Mouse (Mus musculus) MEL (cell line): Measurements from ENCODE around the gene Slc1a5. TPM values are rescaled to one million over a fixed set of nuclear protein-coding genes. Genes with fewer than 3 reads are reported as not detected.

ENCODE experiments used
- DNase-seq: peaks from one replicate; pipeline ENCODE4 v3.0.0; 2011; ENCODE audit warnings: low read depth, low spot score
- H3K27ac ChIP-seq: 2 replicates; pipeline ENCODE4 v1.5.1; 2012; ENCODE audit warnings: low read depth, mild to moderate bottlenecking, control low read depth, low read length, moderate library complexity; ENCODE audit not compliant: control insufficient read depth
- H3K27me3 ChIP-seq, 2 experiments: fragments of 150-350 bp in 1 of 2; sonication (generic) in 1 of 2; 2 replicates each; pipeline ENCODE4 v1.6.1; 2012; ENCODE audit warnings: low read length in 2 of 2, mild to moderate bottlenecking in 2 of 2, improper control_type of control experiment in 1 of 2, moderate library complexity in 1 of 2; ENCODE audit not compliant: insufficient read depth in 2 of 2, control insufficient read depth in 1 of 2
- H3K36me3 ChIP-seq, 2 experiments: 2 replicates each; pipeline ENCODE4 v1.6.1; 2012 to 2014; ENCODE audit warnings: low read length in 2 of 2, improper control_type of control experiment in 1 of 2, inconsistent platforms in 1 of 2, mild to moderate bottlenecking in 1 of 2; ENCODE audit not compliant: insufficient read depth in 2 of 2, control insufficient read depth in 1 of 2
- H3K4me1 ChIP-seq, 2 experiments: fragments of 150-350 bp in 1 of 2; sonication (generic) in 1 of 2; 2 replicates each; pipeline ENCODE4 v1.6.1; 2012; ENCODE audit warnings: low read length in 2 of 2, improper control_type of control experiment in 1 of 2, mild to moderate bottlenecking in 1 of 2; ENCODE audit not compliant: insufficient read depth in 2 of 2, control insufficient read depth in 1 of 2
- H3K4me3 ChIP-seq, 2 experiments: fragments of 150-350 bp in 1 of 2; sonication (generic) in 1 of 2; 2 replicates each; pipeline ENCODE4 v1.5.1; 2012; ENCODE audit warnings: low read depth in 2 of 2, low read length in 2 of 2, mild to moderate bottlenecking in 2 of 2, moderate library complexity in 2 of 2, control low read depth in 1 of 2, improper control_type of control experiment in 1 of 2; ENCODE audit not compliant: control insufficient read depth in 1 of 2, insufficient read depth in 1 of 2
- H3K79me2 ChIP-seq: 2 replicates; pipeline ENCODE4 v1.6.1; 2012; ENCODE audit warnings: mild to moderate bottlenecking, low read length, moderate library complexity; ENCODE audit not compliant: control insufficient read depth, poor library complexity, insufficient read depth
- H3K9ac ChIP-seq: 2 replicates; pipeline ENCODE4 v1.6.1; 2012; ENCODE audit warnings: low read depth, mild to moderate bottlenecking, control low read depth, low read length, moderate library complexity; ENCODE audit not compliant: control insufficient read depth, poor library complexity, severe bottlenecking
- H3K9me3 ChIP-seq: fragments of 150-350 bp; sonication (generic); replicated peaks from 2 replicates; pipeline ENCODE4 v1.6.1; 2012; ENCODE audit warnings: mild to moderate bottlenecking, low read length, improper control_type of control experiment, moderate library complexity; ENCODE audit not compliant: insufficient read depth
- BHLHE40 ChIP-seq: IDR thresholded peaks from 2 replicates; pipeline ENCODE4 v1.6.1; 2012; ENCODE audit warnings: low read depth, mild to moderate bottlenecking, inconsistent platforms, low read length, improper control_type of control experiment, borderline replicate concordance
- CHD2 ChIP-seq: IDR thresholded peaks from 2 replicates; pipeline ENCODE4 v1.6.1; 2011; ENCODE audit warnings: low read length, improper control_type of control experiment
- E2F4 ChIP-seq: IDR thresholded peaks from 2 replicates; pipeline ENCODE4 v1.6.1; 2011; ENCODE audit warnings: low read depth, low read length, improper control_type of control experiment, borderline replicate concordance
- EP300 ChIP-seq, 2 experiments: IDR thresholded peaks; 2 replicates each; pipeline ENCODE4 v1.6.1; 2011; ENCODE audit warnings: improper control_type of control experiment in 2 of 2, low read length in 2 of 2, low read depth in 1 of 2, mild to moderate bottlenecking in 1 of 2
- GABPA ChIP-seq: IDR thresholded peaks from 2 replicates; pipeline ENCODE4 v1.6.1; 2012; ENCODE audit warnings: low read depth, mild to moderate bottlenecking, inconsistent platforms, low read length, improper control_type of control experiment, moderate library complexity
- GATA1 ChIP-seq: IDR thresholded peaks from 2 replicates; pipeline ENCODE4 v1.6.1; 2011; ENCODE audit warnings: low read depth, low read length, improper control_type of control experiment
- JUND ChIP-seq: IDR thresholded peaks from 2 replicates; pipeline ENCODE4 v1.6.1; 2011; ENCODE audit warnings: low read depth, mild to moderate bottlenecking, improper control_type of control experiment, low read length
- KAT2A ChIP-seq: conservative IDR thresholded peaks from 2 replicates; pipeline ENCODE4 v1.6.1; 2012; ENCODE audit warnings: low read depth, low read length, improper control_type of control experiment, inconsistent platforms
- MAFK ChIP-seq: IDR thresholded peaks from 2 replicates; pipeline ENCODE4 v1.6.1; 2011; ENCODE audit warnings: low read depth, mild to moderate bottlenecking, low read length, improper control_type of control experiment, borderline replicate concordance
- MAZ ChIP-seq: IDR thresholded peaks from 2 replicates; pipeline ENCODE4 v1.6.1; 2012; ENCODE audit warnings: low read depth, mild to moderate bottlenecking, inconsistent platforms, low read length, improper control_type of control experiment
- MEF2A ChIP-seq: IDR thresholded peaks from 2 replicates; pipeline ENCODE4 v1.6.1; 2014; ENCODE audit warnings: low read depth, mild to moderate bottlenecking, inconsistent platforms, low read length, improper control_type of control experiment; ENCODE audit not compliant: poor library complexity, insufficient replicate concordance, severe bottlenecking; ENCODE audit errors: extremely low read depth
- MXI1 ChIP-seq: IDR thresholded peaks from 2 replicates; pipeline ENCODE4 v1.6.1; 2011; ENCODE audit warnings: mild to moderate bottlenecking, low read depth, low read length, improper control_type of control experiment
- MYB ChIP-seq: IDR thresholded peaks from 2 replicates; pipeline ENCODE4 v1.6.1; 2011; ENCODE audit warnings: mild to moderate bottlenecking, low read depth, low read length, improper control_type of control experiment
- MYC ChIP-seq: IDR thresholded peaks from 2 replicates; pipeline ENCODE4 v1.6.1; 2011; ENCODE audit warnings: low read depth, mild to moderate bottlenecking, low read length, improper control_type of control experiment, moderate library complexity
- NELFE ChIP-seq: IDR thresholded peaks from 2 replicates; pipeline ENCODE4 v1.6.1; 2011; ENCODE audit warnings: low read depth, low read length, improper control_type of control experiment
- POLR2AphosphoS2 ChIP-seq: IDR thresholded peaks from 2 replicates; pipeline ENCODE4 v1.6.1; 2011; ENCODE audit warnings: low read length, improper control_type of control experiment
- POLR2AphosphoS5 ChIP-seq: IDR thresholded peaks from 2 replicates; pipeline ENCODE4 v1.6.1; 2012; ENCODE audit warnings: low read depth, borderline replicate concordance, mild to moderate bottlenecking, inconsistent platforms, low read length, moderate library complexity, mixed read lengths
- RAD21 ChIP-seq: IDR thresholded peaks from 2 replicates; pipeline ENCODE4 v1.6.1; 2011; ENCODE audit warnings: mild to moderate bottlenecking, low read depth, low read length, improper control_type of control experiment
- SIN3A ChIP-seq: IDR thresholded peaks from 2 replicates; pipeline ENCODE4 v1.6.1; 2012; ENCODE audit warnings: low read length, improper control_type of control experiment, inconsistent platforms
- UBTF ChIP-seq: IDR thresholded peaks from 2 replicates; pipeline ENCODE4 v1.6.1; 2012; ENCODE audit warnings: low read depth, mild to moderate bottlenecking, inconsistent platforms, low read length, improper control_type of control experiment, moderate library complexity, borderline replicate concordance; ENCODE audit not compliant: insufficient read depth
- USF1 ChIP-seq: IDR thresholded peaks from 2 replicates; pipeline ENCODE4 v1.6.1; 2014; ENCODE audit warnings: low read depth, mild to moderate bottlenecking, inconsistent platforms, low read length, improper control_type of control experiment, moderate library complexity
- USF2 ChIP-seq, 2 experiments: IDR thresholded peaks; 2 replicates each; pipeline ENCODE4 v1.6.1; 2011 to 2012; ENCODE audit warnings: improper control_type of control experiment in 2 of 2, low read length in 2 of 2, borderline replicate concordance in 1 of 2, inconsistent platforms in 1 of 2, low read depth in 1 of 2, mild to moderate bottlenecking in 1 of 2; ENCODE audit not compliant: insufficient read depth in 1 of 2
- ZC3H11A ChIP-seq: IDR thresholded peaks from 2 replicates; pipeline ENCODE4 v1.6.1; 2012; ENCODE audit warnings: low read depth, mild to moderate bottlenecking, inconsistent platforms, low read length, improper control_type of control experiment
- ZMIZ1 ChIP-seq: IDR thresholded peaks from 2 replicates; pipeline ENCODE4 v1.6.1; 2012; ENCODE audit warnings: low read depth, mild to moderate bottlenecking, inconsistent platforms, low read length, improper control_type of control experiment, moderate library complexity
- ZNF384 ChIP-seq: IDR thresholded peaks from 2 replicates; pipeline ENCODE4 v1.6.1; 2012; ENCODE audit warnings: low read depth, mild to moderate bottlenecking, inconsistent platforms, low read length, improper control_type of control experiment
- polyA plus RNA-seq, 2 experiments: library from polyadenylated mRNA; stranded (reverse) in 1 of 2; unstranded in 1 of 2; fragments of >175 nt in 1 of 2; fragments of >200 nt in 1 of 2; gene quantifications; 2 replicates each; pipeline versions ENCODE4 v1.2.1 to v1.2.4; 2012; ENCODE audit warnings: low replicate concordance in 2 of 2, low read depth in 1 of 2; ENCODE audit not compliant: insufficient read length in 2 of 2, insufficient read depth in 1 of 2, missing spikeins in 1 of 2
- total RNA-seq: library from RNA; depleted of rRNA; stranded (reverse); fragments of 300-350 nt; gene quantifications from 2 replicates; pipeline ENCODE4 v1.2.3, GENCODE M21; 2012

Gene Slc1a5
- total and polyA plus RNA-seq, 3 experiments, result 72.0 to 180 TPM; not detected in 1

GRCm38 (mm10) chr7:16731893-16732422, 49.2 kb upstream of the Slc1a5 start:
- Histone ChIP-seq H3K27ac (no peak overlapping the region), H3K4me3 (no peak overlapping the region), H3K9me3 (no peaks in the 10 kb centered on the region), H3K4me1 (peaks cover 0 to 10% of the 10 kb centered on the region in 2 experiments; a peak in 2 of 4 replicates), H3K9ac (no peak overlapping the region), H3K36me3 (peaks cover 0 to 3% of the 10 kb centered on the region in 2 experiments; a peak in 1 of 4 replicates), H3K79me2 (no peaks in the 10 kb centered on the region), H3K27me3 (no peaks in the 10 kb centered on the region)
- no peak for DNase-seq
- TF ChIP-seq MXI1, result no peak

- Histone ChIP-seq H3K9ac (peak overlapping the region; percentile 65), H3K4me3 (peak overlapping the region; percentile 73 to 91), H3K27me3 (no peaks in the 10 kb centered on the region), H3K9me3 (no peaks in the 10 kb centered on the region), H3K4me1 (peaks cover 0 to 14% of the 10 kb centered on the region in 2 experiments; a peak in 2 of 4 replicates)
- TF ChIP-seq GATA1 (no peak), POLR2AphosphoS2 (no peak), BHLHE40 (no peak), JUND (no peak), NELFE (peak; percentile 14; the same call in 1 of the 2 replicates), GABPA (0 out of 2 replicates have a peak, but pooled peaks have one; percentile 62), E2F4 (no peak), MAZ (peak; percentile 62; the same call in 1 of the 2 replicates), ZC3H11A (no peak), USF1 (no peak), ZMIZ1 (no peak), MYB (no peak), MAFK (no peak), USF2 (IDR thresholded peaks at IDR 0.05; ENCODE audit: borderline replicate concordance in 1 of 2, insufficient read depth in 1 of 2, low read depth in 1 of 2, low read length in 2 of 2) (no peak), CHD2 (no peak), EP300 (IDR thresholded peaks at IDR 0.05; ENCODE audit: low read depth in 1 of 2, low read length in 2 of 2) (no peak), MEF2A (no peak), ZNF384 (no peak), UBTF (no peak), POLR2AphosphoS5 (no peak), SIN3A (no peak), RAD21 (no peak), KAT2A (no peak), MYC (no peak)
- TF ChIP-seq, all 39 proteins: peak for 3
- Histone ChIP-seq H3K36me3 (peaks cover 0 to 6% of the 10 kb centered on the region in 2 experiments; a peak in 2 of 4 replicates), H3K79me2 (peaks cover 23% of the 10 kb centered on the region), H3K27ac (no peak overlapping the region)
- DNase-seq, result peak; percentile 38
Measured at GRCm38 (mm10) chr7:16737606-16738072, 43.5 kb upstream of the Slc1a5 start.
